Mouse (Mus musculus): ENCODE measurements around the gene Arl11. TPM values are rescaled to one million over a fixed set of nuclear protein-coding genes. Genes with fewer than 3 reads are reported as not detected.
A peak's percentile ranks its signal among the peaks of the same experiment; 100 is the strongest.

Arl11 gene
- total RNA-seq, 2 experiments from 2014 or later, result 0.22 to 0.68 TPM

DNA sequence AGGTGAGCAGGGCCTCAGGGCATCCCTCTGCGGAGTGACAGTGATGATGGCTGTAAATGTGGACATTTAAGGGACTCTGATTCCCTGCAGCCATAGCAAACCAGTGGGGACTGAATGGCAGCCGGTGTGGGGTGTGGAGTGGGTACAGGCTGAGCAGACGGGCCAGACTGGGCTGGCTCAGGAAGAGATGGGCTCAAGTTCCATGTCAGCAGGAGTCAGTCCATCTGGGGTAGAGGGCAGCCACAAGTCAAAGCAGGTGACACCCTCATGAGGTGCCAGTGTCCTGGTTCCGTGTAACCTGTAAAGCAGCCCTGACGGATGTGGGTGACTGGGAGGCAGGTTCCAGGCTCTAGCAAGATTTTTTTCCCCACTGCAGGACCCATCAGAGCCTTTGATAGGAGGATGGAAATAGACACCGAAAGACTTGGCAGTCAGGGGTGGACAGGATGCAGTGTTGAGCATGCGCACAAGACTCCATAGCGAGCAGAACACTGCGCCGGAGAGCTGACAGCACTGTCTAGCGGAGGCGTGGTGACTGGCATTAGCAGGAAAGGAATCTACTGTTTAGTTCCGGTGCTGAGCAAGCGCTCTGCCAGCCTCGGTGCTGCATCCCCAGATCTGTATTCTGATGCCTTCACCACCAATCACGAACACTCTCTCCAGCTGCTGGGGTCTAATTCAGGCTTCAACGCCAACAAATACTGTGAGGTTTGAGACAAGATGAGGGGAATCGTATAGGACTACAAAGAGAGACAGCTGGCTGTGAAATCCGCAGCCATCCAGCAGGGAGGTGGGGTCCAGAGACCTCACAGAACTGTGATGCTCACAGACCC lies 18.3 kb downstream of the Arl11 start:
- peak; percentile 84 to 88 for DNase-seq

DNA sequence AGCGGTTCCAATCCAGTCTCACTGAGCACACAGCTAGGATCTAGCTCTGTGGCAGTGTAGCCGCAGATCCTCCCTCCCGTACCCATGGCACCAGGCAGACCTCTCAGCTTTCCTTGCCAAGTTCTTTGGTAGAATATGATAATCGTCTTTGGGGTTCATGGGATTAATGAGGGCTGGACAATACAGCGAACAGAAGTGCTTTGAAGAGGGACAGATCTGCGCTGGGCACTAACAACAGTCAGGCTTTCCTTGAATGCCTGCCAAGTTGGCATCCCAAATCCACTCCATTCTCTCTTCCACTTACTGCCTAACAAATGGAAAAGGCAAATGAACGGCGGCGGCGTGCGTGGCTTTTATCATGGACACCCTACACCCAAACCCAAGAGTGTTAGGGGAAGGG lies 21.0 kb downstream of the Arl11 start:
- DNase-seq, result peak; percentile 54 to 65

DNA sequence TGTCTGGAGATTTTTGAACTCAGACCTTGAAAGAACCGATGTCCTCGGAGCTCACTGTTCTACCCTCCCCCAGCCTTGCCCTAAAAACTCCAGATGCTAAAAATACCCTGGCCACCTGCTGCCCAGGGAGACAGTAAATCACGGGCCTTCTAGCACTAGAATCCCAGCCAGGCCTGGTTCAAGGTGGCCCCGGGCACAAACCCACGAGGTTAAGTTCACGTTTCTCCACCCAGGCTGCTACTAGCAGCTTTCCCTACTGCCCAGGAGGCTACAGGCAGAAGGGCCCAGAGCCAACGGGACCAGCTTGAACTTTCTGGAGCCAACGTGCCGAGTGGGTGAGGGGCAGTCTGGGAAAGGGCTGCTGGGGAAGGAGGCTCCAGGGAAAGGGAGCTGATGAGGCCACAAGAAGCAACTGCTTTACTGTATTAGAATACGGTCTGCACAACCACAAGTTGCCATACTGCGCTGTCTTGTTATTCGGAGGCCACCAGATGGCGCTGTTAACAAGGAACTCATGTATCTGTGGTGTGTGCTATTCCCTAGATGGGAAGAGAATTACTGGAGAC lies 21.5 kb downstream of the Arl11 start:
- DNase-seq, result peak; percentile 73 to 74

DNA sequence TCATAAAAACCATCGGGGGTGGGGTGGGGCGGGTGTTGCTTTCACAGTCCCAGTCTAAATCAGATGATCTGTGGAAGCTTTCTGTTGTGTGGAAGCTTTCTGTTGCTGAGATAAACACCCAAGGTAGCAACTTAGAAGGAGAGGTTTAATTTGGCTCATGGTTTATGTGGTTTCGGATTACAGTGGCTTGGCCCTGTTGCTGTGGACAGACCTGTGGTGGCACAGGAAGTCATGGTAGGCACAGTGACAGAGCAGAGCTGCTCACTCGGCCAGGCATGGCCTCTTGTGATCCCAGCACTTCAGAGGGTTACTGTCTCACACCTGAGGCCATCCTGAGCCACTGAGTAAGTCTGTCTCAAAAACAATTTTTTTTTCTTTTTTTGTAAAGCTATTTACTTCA lies 29.8 kb downstream of the Arl11 start:
- DNase-seq, result no peak

DNA sequence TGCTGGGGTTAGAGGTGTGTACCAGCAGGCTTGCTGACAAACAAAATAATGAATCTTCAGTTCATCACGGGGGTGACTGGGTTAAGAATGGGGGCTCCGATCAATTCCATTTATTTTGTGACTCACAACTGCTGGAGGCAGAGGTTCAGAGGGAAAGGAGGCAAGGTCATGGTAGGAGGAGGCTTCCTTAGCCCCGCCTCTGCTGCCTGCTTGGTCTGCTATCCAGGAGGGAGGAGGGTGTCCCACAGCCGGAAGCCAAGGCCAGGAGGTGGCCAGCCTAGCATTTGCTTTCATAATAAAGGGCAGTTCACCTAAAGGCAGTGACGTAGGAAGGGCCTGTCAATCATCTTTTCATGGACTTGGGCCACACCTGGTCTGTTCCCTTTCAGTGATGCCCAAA lies 35.0 kb downstream of the Arl11 start:
- DNase-seq, result no peak

DNA sequence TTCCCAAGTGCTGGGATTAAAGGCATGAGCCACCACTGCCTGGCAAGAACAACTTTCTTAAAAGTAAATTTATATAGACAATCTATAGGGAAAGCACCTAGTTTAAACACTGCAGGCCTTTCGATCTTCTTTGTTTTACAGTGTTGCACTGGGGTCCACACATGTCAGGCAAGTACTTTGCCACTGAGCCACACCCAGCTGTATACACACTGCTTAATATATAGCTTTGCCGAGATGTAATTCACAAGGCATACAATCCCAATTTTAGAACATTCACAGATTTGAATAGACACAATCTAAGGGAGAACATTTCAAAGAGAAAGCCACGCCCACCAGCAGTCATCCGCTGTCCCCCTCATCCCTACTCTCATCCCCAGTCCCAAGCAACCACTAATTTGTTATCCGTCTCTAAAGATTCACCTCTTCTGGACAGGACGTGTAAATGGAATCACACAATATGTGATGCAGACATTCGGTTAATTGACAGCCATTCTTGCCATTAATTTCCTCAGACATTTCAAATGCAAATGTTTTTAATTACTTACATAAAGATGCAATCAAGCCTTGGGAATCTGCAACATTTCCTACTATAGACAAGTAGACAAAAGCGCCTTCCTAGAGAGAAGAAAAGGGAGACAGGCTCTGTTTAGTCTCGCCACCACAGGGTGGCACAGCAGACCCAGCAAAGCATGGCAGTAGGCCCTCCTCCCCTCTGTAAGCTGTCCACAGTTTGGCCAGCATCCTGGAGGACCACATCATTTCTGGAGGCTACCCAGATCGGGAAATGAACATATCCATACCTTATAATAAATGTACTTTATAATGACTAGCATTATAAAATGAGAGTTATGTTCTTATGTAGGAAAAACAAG lies 37.5 kb downstream of the Arl11 start:
- peak; percentile 19 to 24 for DNase-seq

DNA sequence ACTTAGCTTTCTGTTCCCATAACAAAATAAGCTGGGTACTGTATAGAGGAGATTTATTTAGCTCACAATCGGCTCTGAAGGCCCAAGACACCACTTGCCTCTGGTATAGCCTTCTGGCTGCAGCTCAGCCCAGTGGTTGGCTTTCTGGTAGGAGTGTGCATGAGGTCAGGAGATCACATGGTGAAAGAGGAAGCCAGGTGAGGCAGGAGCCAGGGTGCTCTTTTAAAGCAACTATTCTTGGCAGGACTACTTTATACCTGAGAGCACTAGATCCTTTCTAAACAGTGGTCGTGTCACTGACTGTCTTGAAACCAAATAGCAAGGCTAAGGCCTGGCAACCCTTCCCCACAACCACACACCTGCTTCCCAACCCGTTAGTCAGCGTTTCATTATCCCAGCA lies 40.3 kb downstream of the Arl11 start:
- DNase-seq, result no peak

DNA sequence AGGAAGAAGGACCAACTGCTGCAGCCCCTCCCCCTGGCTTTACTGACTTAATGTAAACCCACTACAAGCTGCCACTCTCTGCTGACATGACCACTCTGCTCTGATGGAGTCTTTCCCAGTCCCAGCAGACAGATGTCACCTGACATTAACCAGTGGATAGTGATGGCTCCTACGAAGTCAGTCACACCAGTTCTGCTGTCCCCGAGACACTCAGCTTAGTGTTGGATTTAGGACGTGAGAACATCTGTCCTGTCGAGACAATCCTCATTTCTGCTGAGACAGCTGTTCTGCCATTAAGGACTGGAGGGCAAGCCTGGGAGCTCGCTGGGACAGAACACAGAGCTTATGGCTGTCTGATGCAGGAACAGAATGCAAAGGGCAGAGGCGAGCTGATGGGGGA lies 41.3 kb downstream of the Arl11 start:
- DNase-seq, result no peak

DNA sequence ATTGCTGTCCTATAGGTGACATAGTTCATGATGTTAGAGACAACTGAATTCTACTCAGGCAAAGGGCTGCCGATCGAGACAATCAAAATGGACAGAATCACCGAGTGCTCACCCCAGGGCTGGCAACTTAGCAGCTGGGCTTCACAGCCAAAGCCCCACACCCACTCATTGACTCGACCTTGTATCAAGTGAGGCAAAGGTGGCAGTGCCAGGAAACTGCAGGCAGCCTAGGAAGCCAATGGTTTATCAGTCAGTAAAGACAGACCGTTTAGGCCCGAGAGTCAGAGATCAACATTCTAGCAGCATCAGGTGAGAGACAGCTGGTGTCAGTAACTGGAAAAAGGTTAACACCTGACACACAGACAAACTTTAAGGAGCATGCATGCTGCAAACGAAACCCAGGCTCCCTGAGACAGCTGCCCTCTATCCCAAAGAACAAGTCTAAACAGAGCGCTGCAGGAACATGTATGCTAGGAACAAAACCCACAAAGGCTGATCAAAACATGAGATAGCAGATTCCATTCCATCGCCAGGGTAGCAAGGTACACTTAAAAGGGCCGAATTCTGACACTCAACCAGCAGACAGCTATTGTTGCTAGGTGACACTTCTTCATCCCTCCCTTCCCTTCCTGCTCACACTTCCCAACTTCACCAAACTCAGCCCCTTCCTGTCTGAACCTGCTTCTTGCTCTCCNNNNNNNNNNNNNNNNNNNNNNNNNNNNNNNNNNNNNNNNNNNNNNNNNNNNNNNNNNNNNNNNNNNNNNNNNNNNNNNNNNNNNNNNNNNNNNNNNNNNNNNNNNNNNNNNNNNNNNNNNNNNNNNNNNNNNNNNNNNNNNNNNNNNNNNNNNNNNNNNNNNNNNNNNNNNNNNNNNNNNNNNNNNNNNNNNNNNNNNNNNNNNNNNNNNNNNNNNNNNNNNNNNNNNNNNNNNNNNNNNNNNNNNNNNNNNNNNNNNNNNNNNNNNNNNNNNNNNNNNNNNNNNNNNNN lies 45.0 kb downstream of the Arl11 start:
- no peak for DNase-seq

DNA sequence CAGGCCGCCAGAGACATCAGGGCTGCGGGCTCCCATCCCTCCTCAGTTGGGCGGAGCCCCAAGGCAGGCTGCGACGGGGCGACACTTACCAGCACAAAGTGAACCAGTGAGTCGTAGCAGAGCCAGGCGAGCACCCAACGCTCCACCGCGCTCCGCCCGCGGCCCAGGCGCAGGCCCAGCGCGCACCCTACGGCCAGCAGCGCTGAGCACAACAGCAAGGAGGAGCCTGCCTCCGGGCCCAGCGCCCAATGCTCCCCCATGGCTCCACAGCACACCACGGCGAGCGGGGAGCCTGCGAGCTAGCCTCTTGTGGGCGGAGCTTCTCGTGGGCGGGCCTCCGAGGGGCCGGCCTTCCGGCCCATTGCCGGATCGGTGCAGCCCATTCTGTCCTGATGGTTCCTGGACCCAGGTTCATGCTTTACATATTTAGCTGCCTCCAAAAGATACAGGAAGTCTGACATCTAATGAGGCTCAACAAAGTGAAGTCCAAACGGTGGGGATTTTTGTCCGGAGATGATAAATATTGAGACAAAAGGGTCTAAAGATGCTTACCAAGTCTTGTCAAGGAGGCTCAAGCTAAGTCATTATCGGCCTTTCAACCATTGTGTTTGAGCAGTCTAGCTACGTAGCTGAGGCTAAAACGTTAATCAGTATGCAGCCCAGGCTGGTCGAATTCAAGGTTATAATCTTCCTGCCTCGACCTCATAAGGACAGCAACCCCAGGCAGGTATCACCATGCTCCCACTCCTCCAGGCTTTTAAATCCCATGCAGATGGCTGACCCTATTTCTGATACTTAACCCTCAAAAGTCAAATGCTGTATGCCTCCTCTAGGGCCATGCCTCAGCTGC lies 50.8 kb downstream of the Arl11 start, which contains the start of gene Ebpl:
Gene Ebpl (minus strand): TSS at position 309 of the 850 bp plus-strand sequence.
- peak; percentile 92 to 93 for DNase-seq

DNA sequence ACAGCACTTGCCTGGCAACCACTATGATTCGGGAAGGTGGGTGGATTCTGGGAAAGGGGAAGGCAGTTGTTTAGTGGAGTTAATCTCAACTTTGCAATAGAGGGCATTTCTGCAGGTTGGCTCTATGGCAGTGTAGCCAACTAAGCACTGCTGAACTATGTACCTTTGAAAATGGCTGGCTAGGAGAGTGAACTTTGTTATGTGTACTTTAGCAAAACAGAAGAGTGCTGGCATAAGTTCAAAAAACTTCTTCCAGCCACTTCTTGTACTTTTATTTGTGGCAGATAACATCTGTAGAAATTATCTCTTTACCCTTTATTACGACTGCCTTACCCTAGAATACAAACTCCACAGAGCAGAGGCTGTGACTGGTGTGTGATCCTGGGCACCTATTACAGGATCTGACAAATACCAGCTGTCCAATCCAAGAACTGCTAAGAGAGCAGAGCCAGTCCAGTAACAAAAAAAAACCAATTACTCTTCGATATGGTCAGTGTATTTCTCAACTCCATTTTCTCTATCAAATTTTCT lies 51.5 kb downstream of the Arl11 start:
- no peak for DNase-seq

Other genes starting within 250 kb of the Arl11 start
- 10 to 100 TPM; 58.3 to 59.1 TPM for gene Sacs, start 171.3 kb upstream of the Arl11 start, total RNA-seq (2021)
- not detected for gene Sgcg, start 51.3 kb upstream of the Arl11 start, total RNA-seq (2021)
- gene Ebpl, start 50.7 kb downstream of the Arl11 start, total RNA-seq (2021), result 1 to 10 TPM; 5.3 to 6.3 TPM
- gene Kpna3, start 130.1 kb downstream of the Arl11 start, total RNA-seq (2021), result 10 to 100 TPM; 69.7 to 72.0 TPM
- gene Spryd7, start 247.1 kb downstream of the Arl11 start, total RNA-seq (2021), result 10 to 100 TPM; 46.2 to 50.9 TPM